Mouse (Mus musculus): ENCODE measurements around the gene Cacng7. TPM values are rescaled to one million over a fixed set of nuclear protein-coding genes. Genes with fewer than 3 reads are reported as not detected.

The Cacng7 gene
- 0.23 and 0.54 TPM in 2 replicates for polyA plus RNA-seq (2012; ENCODE audit: low replicate concordance)

DNA sequence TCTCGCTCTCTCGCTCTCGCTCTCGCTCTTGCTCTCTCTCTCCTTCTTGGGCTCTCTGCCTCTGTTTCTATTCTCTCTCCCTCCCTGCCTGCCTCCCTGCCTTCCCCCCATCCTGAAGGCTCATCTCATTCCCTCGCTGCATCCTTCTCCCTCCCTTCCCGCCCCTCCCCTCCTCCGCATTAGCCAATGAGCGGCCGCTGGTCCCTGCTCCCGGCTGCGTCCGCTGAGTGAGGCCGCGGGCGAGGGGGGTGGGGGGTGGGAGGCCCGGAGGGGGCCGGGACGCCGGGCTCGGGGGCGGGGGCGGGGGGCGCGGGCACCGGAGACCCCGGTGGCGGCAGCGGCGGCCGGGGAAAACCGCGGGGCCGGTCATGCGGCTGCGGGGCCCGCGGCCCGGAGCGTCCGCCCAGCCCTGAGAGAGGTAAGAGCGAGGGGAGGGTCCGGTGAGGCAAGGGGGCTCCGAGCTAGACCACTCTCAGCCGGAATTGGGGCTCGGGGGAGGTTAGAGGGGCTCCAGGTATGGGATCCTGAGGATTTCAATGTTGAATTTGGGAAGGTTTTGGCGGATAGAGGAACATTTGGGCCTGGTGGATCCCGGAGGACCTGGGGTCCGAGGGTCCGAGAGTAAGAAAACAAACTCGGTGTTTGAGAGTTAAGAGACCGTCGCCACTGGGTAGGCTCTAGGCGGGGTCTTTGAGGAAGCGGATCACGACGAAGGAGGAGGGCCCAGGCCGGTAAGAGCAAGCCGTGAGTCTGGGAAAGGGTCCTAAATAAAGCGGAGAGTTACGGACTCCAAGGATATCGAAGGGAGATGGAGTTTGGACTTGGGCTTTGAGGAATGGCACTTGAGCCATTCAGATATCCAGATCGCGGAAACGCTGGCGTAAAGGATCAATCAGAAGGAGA is at the start of gene Cacng7:
Gene Cacng7, plus strand, starts transcription at position 337 of the 903 bp plus-strand sequence.

GRCm38 (mm10) chr7:3288976-3289970 is 43.5 kb upstream of the Cacng7 start, which contains the start of the genes Myadm and Prkcg:
TSS of gene Myadm (plus strand) at chr7:3289080.
TSS of gene Prkcg (plus strand) at chr7:3289179.

GRCm38 (mm10) chr7:3390413-3391080 is 57.8 kb downstream of the Cacng7 start, which contains the start of gene Cacng8:
TSS of gene Cacng8 (plus strand) at chr7:3390683.

Other genes with a start within 250 kb of the Cacng7 start
- not detected in 2 replicates for gene AU018091, start 163.8 kb upstream of the Cacng7 start, polyA plus RNA-seq (2012; ENCODE audit: low replicate concordance)
- gene Nlrp12, start 83.2 kb upstream of the Cacng7 start, polyA plus RNA-seq (2012; ENCODE audit: low replicate concordance), result 0.08 and 0.12 TPM in 2 replicates
- gene Myadm, start 43.9 kb upstream of the Cacng7 start, polyA plus RNA-seq (2012; ENCODE audit: low replicate concordance), result 2.6 and 6.5 TPM in 2 replicates
- 0.71 and 1.8 TPM in 2 replicates for gene Prkcg, start 43.8 kb upstream of the Cacng7 start, polyA plus RNA-seq (2012; ENCODE audit: low replicate concordance)
- gene Cacng8, start 57.7 kb downstream of the Cacng7 start, polyA plus RNA-seq (2012; ENCODE audit: low replicate concordance), result 0.72 and 4.0 TPM in 2 replicates
- not detected in 2 replicates for gene Cacng6, start 91.2 kb downstream of the Cacng7 start, polyA plus RNA-seq (2012; ENCODE audit: low replicate concordance)
- 0.16 TPM in 1 of 2 replicates, not detected in the other for gene Tarm1, start 169.7 kb downstream of the Cacng7 start, polyA plus RNA-seq (2012; ENCODE audit: low replicate concordance)

All from leukemia stem cell, adult 10-12 weeks (primary cell).